Mouse (Mus musculus) embryonic fibroblast, embryonic 13.5 days (primary cell): ENCODE results near the gene Etfb. TPM values are rescaled to one million over a fixed set of nuclear protein-coding genes. Genes with fewer than 3 reads are reported as not detected.

Experiments
- H3K27ac ChIP-seq: 2 replicates; pipeline ENCODE4 v1.5.1; 2012; ENCODE audit warnings: low read length, control low read depth, inconsistent platforms; ENCODE audit not compliant: insufficient read depth
- H3K4me1 ChIP-seq: 2 replicates; pipeline ENCODE4 v1.6.1; 2011; ENCODE audit warnings: low read length; ENCODE audit not compliant: control insufficient read depth, insufficient read depth
- H3K4me3 ChIP-seq: 2 replicates; pipeline ENCODE4 v1.5.1; 2011; ENCODE audit warnings: mild to moderate bottlenecking, control low read depth, low read length; ENCODE audit not compliant: insufficient read depth
- CTCF ChIP-seq: IDR thresholded peaks from 2 replicates; pipeline ENCODE4 v1.5.1; 2011; ENCODE audit warnings: mild to moderate bottlenecking, control low read depth, low read length, moderate library complexity, borderline replicate concordance; ENCODE audit not compliant: insufficient read depth
- POLR2A ChIP-seq: IDR thresholded peaks from 2 replicates; pipeline ENCODE4 v1.6.1; 2011; ENCODE audit warnings: low read depth, mild to moderate bottlenecking, control low read depth, low read length, moderate library complexity
- polyA plus RNA-seq: library from polyadenylated mRNA; stranded (reverse); fragments of >200 nt; gene quantifications from 2 replicates; pipeline ENCODE4 v1.2.4, GENCODE M21; 2011; ENCODE audit warnings: low read depth; ENCODE audit not compliant: missing spikeins, insufficient read length

The Etfb gene
- polyA plus RNA-seq, 1 experiment, result 104 TPM

- H3K4me1 ChIP-seq, result no peaks in the 10 kb centered on the region; the same call in 1 of the 2 replicates
- no peak overlapping the region for H3K27ac ChIP-seq
- TF ChIP-seq CTCF (no peak), POLR2A (no peak)
- H3K4me3 ChIP-seq, result no peak overlapping the region
These were observed 14.4 kb upstream of the Etfb start for GRCm38 (mm10) chr7:43429500-43429899.

GRCm38 (mm10) chr7:43432891-43433290 is 11.0 kb upstream of the Etfb start:
- Histone ChIP-seq H3K27ac (no peak overlapping the region), H3K4me3 (no peak overlapping the region), H3K4me1 (no peaks in the 10 kb centered on the region; the same call in 1 of the 2 replicates)
- no peak for TF ChIP-seq CTCF
- no peak for TF ChIP-seq POLR2A

GRCm38 (mm10) chr7:43434676-43435075 is 9.2 kb upstream of the Etfb start:
- Histone ChIP-seq H3K4me1 (no peaks in the 10 kb centered on the region; the same call in 1 of the 2 replicates), H3K4me3 (no peak overlapping the region), H3K27ac (no peak overlapping the region)
- TF ChIP-seq POLR2A (no peak), CTCF (no peak)

GRCm38 (mm10) chr7:43436341-43437255 is 7.3 kb upstream of the Etfb start, which contains the start of gene Nkg7:
Gene Nkg7 (plus strand): TSS chr7:43437073.
- Histone ChIP-seq H3K27ac (no peak within 1 kb of the TSS), H3K4me1 (no peaks in the 10 kb centered on the region; the same call in 1 of the 2 replicates), H3K4me3 (no peak within 1 kb of the TSS)
- TF ChIP-seq CTCF (no peak), POLR2A (no peak)

- Histone ChIP-seq H3K27ac (no peak overlapping the region), H3K4me1 (peaks cover 2% of the 10 kb centered on the region; the same call in 1 of the 2 replicates), H3K4me3 (no peak overlapping the region)
- TF ChIP-seq POLR2A, result no peak
- no peak for TF ChIP-seq CTCF
These were observed 5.3 kb upstream of the Etfb start for GRCm38 (mm10) chr7:43438611-43439010.

- H3K4me3 ChIP-seq, result no peak within 1 kb of the TSS
- H3K27ac ChIP-seq, result no peak within 1 kb of the TSS
- 0 out of 2 replicates have a peak, but pooled peaks cover 2% of the 10 kb centered on the region for H3K4me1 ChIP-seq
- TF ChIP-seq POLR2A, result no peak
- no peak for TF ChIP-seq CTCF
These were observed 3.4 kb upstream of the Etfb start, which contains the start of gene Cldnd2 for GRCm38 (mm10) chr7:43440482-43440881. Gene Cldnd2 (plus strand): TSS chr7:43440782.

GRCm38 (mm10) chr7:43441071-43441470 is 2.8 kb upstream of the Etfb start:
- TF ChIP-seq POLR2A (no peak), CTCF (no peak)

GRCm38 (mm10) chr7:43442684-43443083 is 1.2 kb upstream of the Etfb start:
- H3K4me1 ChIP-seq, result 0 out of 2 replicates have a peak, but pooled peaks cover 2% of the 10 kb centered on the region
- TF ChIP-seq CTCF (no peak), POLR2A (no peak)
- H3K4me3 ChIP-seq, result peak overlapping the region; percentile 50
- peak overlapping the region; percentile 95 for H3K27ac ChIP-seq

More at GRCm38 (mm10) chr7:43441071-43441470, 2.8 kb upstream of the Etfb start:
- Histone ChIP-seq H3K27ac (no peak overlapping the region), H3K4me3 (no peak overlapping the region), H3K4me1 (0 out of 2 replicates have a peak, but pooled peaks cover 2% of the 10 kb centered on the region)

GRCm38 (mm10) chr7:43443126-43443916 is 562 bp upstream of the Etfb start:
- peak overlapping the region; percentile 50 for H3K4me3 ChIP-seq
- H3K4me1 ChIP-seq, result 0 out of 2 replicates have a peak, but pooled peaks cover 2% of the 10 kb centered on the region
- TF ChIP-seq POLR2A, result peak; percentile 86
- TF ChIP-seq CTCF, result no peak
- peak overlapping the region; percentile 95 for H3K27ac ChIP-seq
